Mouse (Mus musculus): ENCODE measurements around the gene Ltb4r2. TPM values are rescaled to one million over a fixed set of nuclear protein-coding genes. Genes with fewer than 3 reads are reported as not detected.

Gene Ltb4r2
- 0.85 and 0.96 TPM in 2 replicates for polyA plus RNA-seq (2015; fragmentation: Nextera tagmentation; extraction: Ambion mirVana)

GRCm38 (mm10) chr14:55761163-55761562, at the start of gene Ltb4r2:
Gene Ltb4r2, plus strand, starts transcription at chr14:55761428.
- peak within 1 kb of the TSS; percentile 27; the same call in 1 of the 2 replicates for H3K27ac ChIP-seq
- 78% methylated on average over 6 of the region's 6 CpGs for WGBS

GRCm38 (mm10) chr14:55711786-55712185, 49.4 kb upstream of the Ltb4r2 start:
- Histone ChIP-seq H3K27ac (peak overlapping the region; percentile 40; the same call in 1 of the 2 replicates), H3K9ac (no peak overlapping the region), H3K36me3 (0 out of 2 replicates have a peak, but pooled peaks cover 4% of the 10 kb centered on the region), H3K4me2 (peak overlapping the region; percentile 54), H3K27me3 (replicated peaks) (no peaks in the 10 kb centered on the region), H3K4me1 (peaks cover 7% of the 10 kb centered on the region; the same call in 1 of the 2 replicates), H3K4me3 (replicated peaks) (peak overlapping the region; percentile 35), H3K9me3 (no peaks in the 10 kb centered on the region)
- 72% methylated on average over 7 of the region's 7 CpGs for WGBS
- no peak for ATAC-seq (ENCODE audit: insufficient read depth, low FRiP score, low read depth)

More at GRCm38 (mm10) chr14:55761163-55761562, at the start of gene Ltb4r2:
- Histone ChIP-seq H3K9ac (peak within 1 kb of the TSS; percentile 65), H3K27me3 (replicated peaks) (peaks cover 20% of the 10 kb centered on the region), H3K4me2 (peak within 1 kb of the TSS; percentile 98), H3K4me1 (peaks cover 15% of the 10 kb centered on the region), H3K4me3 (replicated peaks) (peak within 1 kb of the TSS; percentile 57), H3K36me3 (no peaks in the 10 kb centered on the region), H3K9me3 (no peaks in the 10 kb centered on the region)
- ATAC-seq (ENCODE audit: insufficient read depth, low FRiP score, low read depth), result no peak

GRCm38 (mm10) chr14:55713007-55713728, 48.1 kb upstream of the Ltb4r2 start:
- Histone ChIP-seq H3K4me1 (peaks cover 7% of the 10 kb centered on the region; the same call in 1 of the 2 replicates), H3K4me2 (peak overlapping the region; percentile 54), H3K4me3 (replicated peaks) (peak overlapping the region; percentile 35), H3K9me3 (no peaks in the 10 kb centered on the region), H3K36me3 (peaks cover 10% of the 10 kb centered on the region; the same call in 1 of the 2 replicates), H3K9ac (no peak overlapping the region), H3K27me3 (replicated peaks) (no peaks in the 10 kb centered on the region), H3K27ac (peak overlapping the region; percentile 68)
- ATAC-seq (ENCODE audit: insufficient read depth, low FRiP score, low read depth), result 0 out of 2 replicates have a peak, but pooled peaks have one; percentile 47
- WGBS, result 16% methylated on average over 24 of the region's 25 CpGs

GRCm38 (mm10) chr14:55713729-55714122, 47.5 kb upstream of the Ltb4r2 start, which contains the start of gene Tgm1:
Gene Tgm1, minus strand, starts transcription at chr14:55713926.
- Histone ChIP-seq H3K4me3 (replicated peaks) (peak within 1 kb of the TSS; percentile 35), H3K36me3 (peaks cover 16% of the 10 kb centered on the region), H3K4me2 (peak within 1 kb of the TSS; percentile 54), H3K9me3 (no peaks in the 10 kb centered on the region), H3K27ac (peak within 1 kb of the TSS; percentile 68), H3K27me3 (replicated peaks) (no peaks in the 10 kb centered on the region), H3K9ac (no peak within 1 kb of the TSS), H3K4me1 (peaks cover 7% of the 10 kb centered on the region; the same call in 1 of the 2 replicates)
- WGBS, result 23% methylated on average over 4 of the region's 4 CpGs
- ATAC-seq (ENCODE audit: insufficient read depth, low FRiP score, low read depth), result no peak

GRCm38 (mm10) chr14:55714893-55715292, 46.3 kb upstream of the Ltb4r2 start:
- Histone ChIP-seq H3K27ac (peak overlapping the region; percentile 68; the same call in 1 of the 2 replicates), H3K4me2 (no peak overlapping the region), H3K4me1 (peaks cover 7% of the 10 kb centered on the region; the same call in 1 of the 2 replicates), H3K9me3 (no peaks in the 10 kb centered on the region), H3K27me3 (replicated peaks) (no peaks in the 10 kb centered on the region), H3K9ac (no peak overlapping the region), H3K4me3 (replicated peaks) (no peak overlapping the region), H3K36me3 (peaks cover 24% of the 10 kb centered on the region)
- peak; percentile 73; the same call in 1 of the 2 replicates for ATAC-seq (ENCODE audit: insufficient read depth, low FRiP score, low read depth)
- 25% methylated on average over 6 of the region's 6 CpGs for WGBS

GRCm38 (mm10) chr14:55716271-55716670, 45.0 kb upstream of the Ltb4r2 start:
- Histone ChIP-seq H3K27ac (peak overlapping the region; percentile 63), H3K4me2 (no peak overlapping the region)

GRCm38 (mm10) chr14:55716884-55717283, 44.3 kb upstream of the Ltb4r2 start:
- Histone ChIP-seq H3K9me3 (no peaks in the 10 kb centered on the region), H3K27ac (no peak overlapping the region), H3K36me3 (peaks cover 24% of the 10 kb centered on the region), H3K4me3 (replicated peaks) (no peak overlapping the region), H3K4me1 (peaks cover 17% of the 10 kb centered on the region; the same call in 1 of the 2 replicates), H3K27me3 (replicated peaks) (no peaks in the 10 kb centered on the region), H3K9ac (no peak overlapping the region), H3K4me2 (no peak overlapping the region)
- no peak for ATAC-seq (ENCODE audit: insufficient read depth, low FRiP score, low read depth)
- WGBS, result 79% methylated on average over 8 of the region's 8 CpGs

More at GRCm38 (mm10) chr14:55716271-55716670, 45.0 kb upstream of the Ltb4r2 start:
- Histone ChIP-seq H3K27me3 (replicated peaks) (no peaks in the 10 kb centered on the region), H3K9ac (no peak overlapping the region), H3K4me1 (peaks cover 14% of the 10 kb centered on the region; the same call in 1 of the 2 replicates), H3K9me3 (no peaks in the 10 kb centered on the region), H3K36me3 (peaks cover 24% of the 10 kb centered on the region), H3K4me3 (replicated peaks) (no peak overlapping the region)
- no peak for ATAC-seq (ENCODE audit: insufficient read depth, low FRiP score, low read depth)
- 87% methylated on average over 6 of the region's 6 CpGs for WGBS

- Histone ChIP-seq H3K9ac (no peak overlapping the region), H3K4me1 (peaks cover 10% of the 10 kb centered on the region; the same call in 1 of the 2 replicates), H3K27ac (no peak overlapping the region), H3K4me3 (replicated peaks) (no peak overlapping the region), H3K9me3 (no peaks in the 10 kb centered on the region), H3K27me3 (replicated peaks) (no peaks in the 10 kb centered on the region), H3K36me3 (peaks cover 24% of the 10 kb centered on the region), H3K4me2 (no peak overlapping the region)
- 85% methylated on average over 6 of the region's 6 CpGs for WGBS
- no peak for ATAC-seq (ENCODE audit: insufficient read depth, low FRiP score, low read depth)
Observed at GRCm38 (mm10) chr14:55719737-55720136, 41.5 kb upstream of the Ltb4r2 start.

GRCm38 (mm10) chr14:55720666-55721065, 40.6 kb upstream of the Ltb4r2 start:
- H3K4me3 ChIP-seq (replicated peaks), result peak overlapping the region; percentile 81; the same call in 1 of the 2 replicates
- no peak overlapping the region; the same call in 1 of the 2 replicates for H3K27ac ChIP-seq
- H3K9ac ChIP-seq, result no peak overlapping the region

GRCm38 (mm10) chr14:55721076-55721475, 40.2 kb upstream of the Ltb4r2 start:
- H3K4me1 ChIP-seq, result peaks cover 10% of the 10 kb centered on the region; the same call in 1 of the 2 replicates
- ATAC-seq (ENCODE audit: insufficient read depth, low FRiP score, low read depth), result no peak
- H3K9me3 ChIP-seq, result no peaks in the 10 kb centered on the region
- H3K27ac ChIP-seq, result peak overlapping the region; percentile 88; the same call in 1 of the 2 replicates
- H3K27me3 ChIP-seq (replicated peaks), result no peaks in the 10 kb centered on the region
- H3K9ac ChIP-seq, result no peak overlapping the region; the same call in 1 of the 2 replicates
- peak overlapping the region; percentile 81 for H3K4me3 ChIP-seq (replicated peaks)
- H3K36me3 ChIP-seq, result peaks cover 24% of the 10 kb centered on the region
- peak overlapping the region; percentile 87 for H3K4me2 ChIP-seq
- 75% methylated on average over 6 of the region's 6 CpGs for WGBS

More at GRCm38 (mm10) chr14:55720666-55721065, 40.6 kb upstream of the Ltb4r2 start:
- no peak for ATAC-seq (ENCODE audit: insufficient read depth, low FRiP score, low read depth)
- H3K27me3 ChIP-seq (replicated peaks), result no peaks in the 10 kb centered on the region
- WGBS, result 92% methylated on average over 12 of the region's 12 CpGs
- H3K36me3 ChIP-seq, result peaks cover 24% of the 10 kb centered on the region
- H3K4me1 ChIP-seq, result peaks cover 10% of the 10 kb centered on the region; the same call in 1 of the 2 replicates
- H3K9me3 ChIP-seq, result no peaks in the 10 kb centered on the region
- peak overlapping the region; percentile 87 for H3K4me2 ChIP-seq

GRCm38 (mm10) chr14:55721700-55722437, 39.4 kb upstream of the Ltb4r2 start, which contains the start of gene Rabggta:
Gene Rabggta, minus strand, starts transcription at chr14:55722263.
- under 1% methylated on average over 50 of the region's 50 CpGs for WGBS
- Histone ChIP-seq H3K4me2 (peak within 1 kb of the TSS; percentile 87), H3K9me3 (no peaks in the 10 kb centered on the region), H3K27ac (peak within 1 kb of the TSS; percentile 88), H3K9ac (peak within 1 kb of the TSS; percentile 75), H3K4me3 (replicated peaks) (peak within 1 kb of the TSS; percentile 81), H3K36me3 (peaks cover 19% of the 10 kb centered on the region), H3K27me3 (replicated peaks) (no peaks in the 10 kb centered on the region), H3K4me1 (peaks cover 10% of the 10 kb centered on the region; the same call in 1 of the 2 replicates)
- ATAC-seq (ENCODE audit: insufficient read depth, low FRiP score, low read depth), result peak; percentile 95
